Mouse (Mus musculus): ENCODE results near the gene Ak5.

- TF ChIP-seq POLR2A (IDR thresholded peaks at IDR 0.05; ENCODE audit: borderline replicate concordance, extremely low read depth, insufficient read depth, insufficient read length, poor library complexity, severe bottlenecking) (no peak), CTCF (IDR thresholded peaks at IDR 0.05; ENCODE audit: borderline replicate concordance, extremely low read depth, insufficient read depth, insufficient read length) (no peak)
Observed at GRCm38 (mm10) chr3:152497842-152498241, 170.3 kb downstream of the Ak5 start.

Measured in brain, embryonic 14.5 days (tissue).